Mouse (Mus musculus): ENCODE measurements at regions not wholly inside any gene's neighbourhood (a gene's known extent, or its start where the extent isn't known, plus 50 kb on each side); places are given as distances from the start of the nearest gene placed in this dataset.

DNA sequence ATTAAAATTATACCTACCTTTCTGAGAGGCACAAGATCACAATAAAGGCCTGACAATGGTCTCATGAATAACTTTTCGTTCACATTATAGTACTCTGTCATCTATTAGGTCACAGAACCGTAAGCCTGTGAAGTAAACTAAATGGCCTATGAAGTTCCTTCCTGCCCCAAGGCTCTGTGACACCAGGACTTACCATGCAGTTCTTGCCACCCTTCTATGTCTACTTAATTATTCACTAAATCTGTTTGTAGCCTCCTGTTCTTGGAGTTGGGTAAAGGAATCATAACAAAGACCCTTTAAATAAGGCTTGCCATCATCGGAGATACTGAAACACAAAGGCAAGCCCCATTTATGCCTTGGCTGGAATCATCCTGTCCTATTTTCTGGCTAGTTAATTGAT, 408.3 kb downstream of the Cmpk2 start:
- no peak for TF ChIP-seq CTCF (IDR thresholded peaks at IDR 0.05; ENCODE audit: low read depth)
- Histone ChIP-seq H3K27me3 (replicated peaks; ENCODE audit: control insufficient read depth, insufficient read depth, low read length) (no peaks in the 10 kb centered on the region), H3K4me1 (replicated peaks; ENCODE audit: control insufficient read depth, insufficient read depth, low read length) (no peaks in the 10 kb centered on the region), H3K36me3 (ENCODE audit: control insufficient read depth, insufficient read depth) (no peaks in the 10 kb centered on the region), H3K4me3 (ENCODE audit: low read depth, low read length) (no peak overlapping the region), H3K9ac (ENCODE audit: low read depth, low read length) (no peak overlapping the region), H3K4me2 (replicated peaks; ENCODE audit: low read depth) (no peak overlapping the region), H3K27ac (ENCODE audit: low read depth, low read length) (no peak overlapping the region), H3K9me3 (ENCODE audit: control insufficient read depth) (no peaks in the 10 kb centered on the region)
- 81% methylated on average over 3 of the region's 3 CpGs for WGBS
- no peak for ATAC-seq

DNA sequence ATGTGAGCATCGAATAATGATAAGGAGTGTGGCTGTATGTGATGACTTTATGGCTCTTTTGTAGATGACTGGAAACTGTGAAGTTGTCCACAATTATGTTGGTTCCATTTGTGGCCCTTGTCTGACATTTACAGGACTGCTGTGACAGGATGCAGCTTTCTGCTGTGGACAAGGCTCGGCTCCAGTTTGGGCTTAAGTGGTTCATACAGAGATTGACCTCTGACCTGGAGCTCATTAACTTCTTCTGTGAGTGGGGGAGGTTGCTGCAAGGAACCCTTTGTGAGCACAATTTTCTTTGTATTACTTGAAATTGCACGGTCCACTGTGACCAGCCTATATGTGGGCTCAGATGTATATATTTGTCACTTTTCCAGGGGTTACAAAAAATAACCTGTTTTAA, 403.5 kb downstream of the Cmpk2 start:
- Histone ChIP-seq H3K27me3 (replicated peaks; ENCODE audit: control insufficient read depth, insufficient read depth, low read length) (no peaks in the 10 kb centered on the region), H3K36me3 (ENCODE audit: control insufficient read depth, insufficient read depth) (no peaks in the 10 kb centered on the region), H3K4me2 (replicated peaks; ENCODE audit: low read depth) (no peak overlapping the region), H3K4me3 (ENCODE audit: low read depth, low read length) (no peak overlapping the region), H3K9me3 (ENCODE audit: control insufficient read depth) (no peaks in the 10 kb centered on the region), H3K27ac (ENCODE audit: low read depth, low read length) (no peak overlapping the region), H3K4me1 (replicated peaks; ENCODE audit: control insufficient read depth, insufficient read depth, low read length) (no peaks in the 10 kb centered on the region), H3K9ac (ENCODE audit: low read depth, low read length) (no peak overlapping the region)
- ATAC-seq, result no peak
- WGBS, result 42% methylated on average over 3 of the region's 3 CpGs
- TF ChIP-seq CTCF (IDR thresholded peaks at IDR 0.05; ENCODE audit: low read depth), result no peak

DNA sequence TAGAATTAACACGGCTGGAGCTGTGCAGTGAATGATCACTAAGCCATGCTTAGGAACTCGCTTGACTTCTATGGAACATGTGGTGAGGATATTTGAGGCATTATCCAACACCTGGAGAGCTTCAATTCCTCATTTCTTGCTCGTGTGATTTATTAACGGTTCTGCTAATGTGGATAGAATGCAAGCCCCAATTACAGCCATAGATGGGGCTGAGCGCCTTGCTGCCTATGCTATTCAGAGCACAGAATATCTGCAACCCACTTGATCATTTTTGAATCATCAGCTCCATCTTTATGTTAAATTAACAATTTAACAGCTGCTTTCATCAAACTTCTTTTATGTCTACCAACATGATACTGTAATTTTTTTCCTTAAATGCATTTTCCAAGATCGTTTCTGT, 398.7 kb downstream of the Cmpk2 start:
- ATAC-seq, result no peak
- Histone ChIP-seq H3K9me3 (ENCODE audit: control insufficient read depth) (no peaks in the 10 kb centered on the region), H3K4me2 (replicated peaks; ENCODE audit: low read depth) (no peak overlapping the region), H3K9ac (ENCODE audit: low read depth, low read length) (no peak overlapping the region), H3K27me3 (replicated peaks; ENCODE audit: control insufficient read depth, insufficient read depth, low read length) (no peaks in the 10 kb centered on the region), H3K4me1 (replicated peaks; ENCODE audit: control insufficient read depth, insufficient read depth, low read length) (no peaks in the 10 kb centered on the region), H3K27ac (ENCODE audit: low read depth, low read length) (no peak overlapping the region), H3K36me3 (ENCODE audit: control insufficient read depth, insufficient read depth) (no peaks in the 10 kb centered on the region), H3K4me3 (ENCODE audit: low read depth, low read length) (no peak overlapping the region)
- TF ChIP-seq CTCF (IDR thresholded peaks at IDR 0.05; ENCODE audit: low read depth), result no peak
- 88% methylated on average over 6 of the region's 6 CpGs for WGBS

DNA sequence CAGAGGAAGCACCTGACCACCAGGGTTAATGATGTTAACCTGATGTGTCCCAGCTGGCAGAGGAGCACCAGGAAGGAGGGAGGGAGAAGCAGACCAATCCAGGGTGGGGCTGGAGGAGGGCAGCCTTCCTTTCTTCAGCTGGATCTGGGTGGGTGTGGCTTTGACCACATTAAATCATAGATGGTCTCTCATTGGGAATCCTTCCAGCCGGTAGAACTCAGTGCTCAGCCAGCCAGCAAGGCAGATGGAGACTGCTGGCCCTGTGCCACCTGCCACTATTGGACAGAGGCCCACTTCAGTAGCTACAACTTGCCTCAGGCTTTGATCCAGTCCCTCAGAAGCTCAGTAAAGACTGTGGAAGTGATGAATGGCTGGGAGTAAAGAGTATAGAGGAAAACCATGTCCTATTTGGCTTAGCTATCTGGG, 386.1 kb downstream of the Cmpk2 start:
- Histone ChIP-seq H3K27me3 (replicated peaks; ENCODE audit: control insufficient read depth, insufficient read depth, low read length) (no peaks in the 10 kb centered on the region), H3K4me3 (ENCODE audit: low read depth, low read length) (no peak overlapping the region), H3K4me2 (replicated peaks; ENCODE audit: low read depth) (no peak overlapping the region), H3K4me1 (replicated peaks; ENCODE audit: control insufficient read depth, insufficient read depth, low read length) (no peaks in the 10 kb centered on the region), H3K9me3 (ENCODE audit: control insufficient read depth) (peaks cover 7% of the 10 kb centered on the region; the same call in 1 of the 2 replicates), H3K9ac (ENCODE audit: low read depth, low read length) (no peak overlapping the region), H3K36me3 (ENCODE audit: control insufficient read depth, insufficient read depth) (no peaks in the 10 kb centered on the region), H3K27ac (ENCODE audit: low read depth, low read length) (no peak overlapping the region)
- TF ChIP-seq CTCF (IDR thresholded peaks at IDR 0.05; ENCODE audit: low read depth), result no peak
- no peak for ATAC-seq
- 45% methylated on average over 1 of the region's 1 CpGs for WGBS

GRCm38 (mm10) chr12:26844917-26845316, 375.9 kb downstream of the Cmpk2 start:
- no peaks in the 10 kb centered on the region for H3K27me3 ChIP-seq (replicated peaks; ENCODE audit: control insufficient read depth, insufficient read depth, low read length)
- H3K4me2 ChIP-seq (replicated peaks; ENCODE audit: low read depth), result no peak overlapping the region
- no peak overlapping the region for H3K9ac ChIP-seq (ENCODE audit: low read depth, low read length)
- 70% methylated on average over 12 of the region's 12 CpGs for WGBS
- H3K4me1 ChIP-seq (replicated peaks; ENCODE audit: control insufficient read depth, insufficient read depth, low read length), result no peaks in the 10 kb centered on the region
- no peak for ATAC-seq
- no peaks in the 10 kb centered on the region for H3K9me3 ChIP-seq (ENCODE audit: control insufficient read depth)
- H3K4me3 ChIP-seq (ENCODE audit: low read depth, low read length), result no peak overlapping the region
- no peaks in the 10 kb centered on the region for H3K36me3 ChIP-seq (ENCODE audit: control insufficient read depth, insufficient read depth)
- no peak overlapping the region for H3K27ac ChIP-seq (ENCODE audit: low read depth, low read length)
- TF ChIP-seq CTCF (IDR thresholded peaks at IDR 0.05; ENCODE audit: low read depth), result no peak

DNA sequence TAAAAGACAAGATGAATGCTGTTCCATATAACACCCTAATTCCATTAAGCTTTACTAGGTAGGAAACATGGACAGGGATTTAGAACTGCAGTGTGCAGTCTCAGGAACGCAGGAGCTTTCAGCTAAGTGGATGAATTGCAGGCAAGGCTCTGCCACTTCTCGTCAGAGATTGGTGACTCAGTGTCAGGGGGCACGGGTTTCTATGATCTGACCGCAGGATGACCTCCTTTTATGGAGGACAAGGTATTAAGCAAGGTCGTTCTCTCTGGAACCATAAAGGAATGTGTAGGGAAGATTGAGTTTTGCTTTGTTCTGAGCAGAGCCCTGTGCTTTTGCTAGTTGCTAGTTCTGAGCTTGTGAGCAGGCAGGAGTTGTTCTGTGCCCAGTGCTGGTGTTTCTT, 373.7 kb downstream of the Cmpk2 start:
- Histone ChIP-seq H3K4me1 (replicated peaks; ENCODE audit: control insufficient read depth, insufficient read depth, low read length) (no peaks in the 10 kb centered on the region), H3K27me3 (replicated peaks; ENCODE audit: control insufficient read depth, insufficient read depth, low read length) (no peaks in the 10 kb centered on the region), H3K27ac (ENCODE audit: low read depth, low read length) (no peak overlapping the region), H3K9ac (ENCODE audit: low read depth, low read length) (no peak overlapping the region), H3K4me2 (replicated peaks; ENCODE audit: low read depth) (no peak overlapping the region), H3K36me3 (ENCODE audit: control insufficient read depth, insufficient read depth) (no peaks in the 10 kb centered on the region), H3K9me3 (ENCODE audit: control insufficient read depth) (no peaks in the 10 kb centered on the region), H3K4me3 (ENCODE audit: low read depth, low read length) (no peak overlapping the region)
- 0 out of 2 replicates have a peak, but pooled peaks have one; percentile 25 for ATAC-seq
- TF ChIP-seq CTCF (IDR thresholded peaks at IDR 0.05; ENCODE audit: low read depth), result no peak
- 3% methylated on average over 5 of the region's 5 CpGs for WGBS

All from intestine, postnatal 0 days (tissue).